Mouse (Mus musculus): ENCODE measurements around the gene Spef1.

Gene Spef1

DNA sequence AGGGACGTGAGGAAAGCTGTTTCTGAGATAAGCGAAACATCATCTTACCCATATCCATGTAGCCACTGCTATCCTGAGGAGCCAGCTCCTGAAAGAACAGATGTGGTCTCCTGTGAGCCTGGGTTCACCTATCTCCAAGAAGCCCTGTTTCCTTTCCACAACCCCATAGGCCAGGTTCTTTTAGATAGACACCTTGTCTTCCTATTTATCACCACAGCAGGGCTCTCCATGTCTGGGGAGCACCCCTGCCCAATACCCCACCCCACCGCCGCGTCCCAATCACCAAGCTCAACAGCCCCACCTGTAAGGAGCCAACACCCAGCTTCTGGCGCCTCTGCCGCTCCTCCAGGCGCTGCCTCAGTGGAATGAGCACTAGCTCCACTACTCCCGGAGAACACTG is 14.8 kb downstream of the Spef1 start:
- DNase-seq (ENCODE audit: low spot score), result no peak

- no peak for DNase-seq (ENCODE audit: low spot score)
Observed at GRCm38 (mm10) chr2:131171401-131172104, 15.5 kb downstream of the Spef1 start.

DNA sequence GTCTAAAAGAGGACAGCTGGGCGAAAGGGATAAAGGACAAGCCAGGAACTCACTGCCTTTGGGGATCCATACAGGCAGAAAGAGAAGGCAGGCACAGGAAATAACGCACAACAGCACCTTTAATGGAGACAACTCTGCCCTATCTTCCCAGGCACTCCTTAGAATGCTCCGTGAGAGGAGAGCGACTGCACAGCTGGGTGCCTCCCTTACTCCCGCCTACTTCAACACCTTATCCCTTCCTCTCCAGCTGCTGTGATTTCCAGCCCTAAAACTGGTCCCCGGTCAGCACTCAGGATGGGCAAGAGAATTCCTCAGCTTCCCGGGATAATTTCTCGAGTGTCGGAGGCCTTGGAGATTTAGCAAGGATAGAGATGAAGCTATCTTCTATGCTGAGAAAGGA is 16.1 kb downstream of the Spef1 start:
- DNase-seq (ENCODE audit: low spot score), result no peak

GRCm38 (mm10) chr2:131168914-131169313 is 18.2 kb downstream of the Spef1 start:
- no peak for DNase-seq (ENCODE audit: low spot score)

- no peak for DNase-seq (ENCODE audit: low spot score)
Observed at GRCm38 (mm10) chr2:131167984-131168383, 19.1 kb downstream of the Spef1 start.

- DNase-seq (ENCODE audit: low spot score), result no peak
Observed at GRCm38 (mm10) chr2:131166172-131166571, 20.9 kb downstream of the Spef1 start.

- no peak for DNase-seq (ENCODE audit: low spot score)
Observed at GRCm38 (mm10) chr2:131163924-131164323, 23.2 kb downstream of the Spef1 start.

GRCm38 (mm10) chr2:131160671-131161111 is 26.4 kb downstream of the Spef1 start:
- peak; percentile 39 for DNase-seq (ENCODE audit: low spot score)

- peak; percentile 98 for DNase-seq (ENCODE audit: low spot score)
Observed at GRCm38 (mm10) chr2:131159938-131160581, 27.0 kb downstream of the Spef1 start, which contains the start of gene 1700037H04Rik. 1700037H04Rik (minus strand) TSS chr2:131160081.

DNA sequence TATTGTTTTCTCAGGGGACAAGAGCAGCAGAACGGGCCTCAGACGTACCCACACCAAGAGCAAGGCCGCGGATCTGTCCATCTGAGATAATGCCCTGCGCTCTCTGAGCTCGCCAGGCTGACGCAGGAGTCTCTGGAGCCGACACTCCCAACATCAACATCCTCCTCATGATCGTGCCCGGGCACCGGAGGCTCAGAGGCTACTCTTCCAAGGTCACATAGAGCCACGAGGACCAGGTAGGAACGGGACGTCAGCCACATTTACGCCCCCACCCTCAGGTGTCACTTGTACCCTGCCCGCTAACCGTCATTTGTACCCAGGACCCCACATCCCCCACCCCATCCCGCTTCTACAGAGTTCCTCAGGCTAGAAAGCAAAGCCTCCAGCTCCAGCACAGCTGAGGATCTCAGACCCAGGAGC is 27.6 kb downstream of the Spef1 start:
- peak; percentile 65 for DNase-seq (ENCODE audit: low spot score)

GRCm38 (mm10) chr2:131156987-131157386 is 30.1 kb downstream of the Spef1 start:
- DNase-seq (ENCODE audit: low spot score), result no peak

DNA sequence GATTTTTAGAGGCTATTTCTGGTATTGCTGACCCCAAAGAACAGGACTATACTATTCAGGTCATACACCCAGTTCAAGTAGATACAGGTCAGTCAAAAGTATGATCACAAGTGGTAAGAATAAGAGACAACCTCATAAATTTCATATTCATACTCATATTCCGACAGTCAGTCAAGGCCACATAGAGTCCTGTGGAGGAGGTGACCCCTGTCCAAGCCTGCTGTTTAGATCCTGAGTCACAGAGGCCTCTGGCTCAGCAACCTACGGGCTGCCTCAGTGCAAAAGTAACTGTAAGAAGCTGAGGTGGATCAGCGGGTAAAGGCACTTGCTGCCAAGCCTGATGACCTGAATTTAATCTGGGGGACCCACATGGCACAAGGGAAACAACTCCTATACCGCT is 33.0 kb downstream of the Spef1 start:
- DNase-seq (ENCODE audit: low spot score), result no peak

DNA sequence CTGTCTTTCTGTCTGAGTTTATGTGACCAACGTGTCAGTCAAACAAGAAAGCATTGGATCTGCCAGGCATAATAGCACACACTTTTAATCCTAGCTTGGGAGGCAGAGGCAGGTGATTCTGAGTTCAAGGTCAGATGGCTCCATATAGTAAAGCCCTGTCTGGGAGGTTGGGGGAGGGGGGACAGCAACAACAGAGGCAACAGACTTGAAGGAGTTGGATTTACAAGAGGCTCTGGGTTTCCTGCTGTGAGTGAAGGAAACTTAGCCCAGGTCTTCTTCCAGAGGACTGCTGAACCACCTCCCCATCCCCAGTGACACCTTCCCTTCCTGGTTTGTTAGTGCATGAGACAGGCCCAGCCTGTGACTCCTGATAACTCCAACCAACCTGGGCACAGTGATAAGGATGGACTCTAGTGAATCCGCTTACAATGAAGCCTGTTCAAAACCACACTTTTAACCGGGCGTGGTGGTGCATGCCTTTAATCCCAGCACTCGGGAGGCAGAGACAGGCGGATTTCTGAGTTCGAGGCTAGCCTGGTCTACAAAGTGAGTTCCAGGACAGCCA is 34.8 kb downstream of the Spef1 start:
- DNase-seq (ENCODE audit: low spot score), result no peak

DNA sequence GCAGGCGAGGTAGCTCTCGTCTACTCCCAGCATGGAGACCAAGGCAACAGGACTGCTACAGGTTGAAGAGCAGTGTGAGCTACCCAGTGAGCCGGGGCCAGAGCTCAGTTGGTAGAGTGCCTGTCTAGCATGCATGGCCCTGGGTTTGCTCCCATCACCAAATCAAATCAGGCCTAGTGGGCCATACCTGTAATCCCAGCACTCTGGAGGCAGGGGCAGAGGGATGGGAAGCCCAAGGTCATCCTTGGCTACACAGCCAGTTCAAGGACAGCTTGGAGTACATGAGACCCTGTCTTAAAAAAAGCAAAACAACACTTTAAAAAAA is 37.9 kb downstream of the Spef1 start:
- no peak for DNase-seq (ENCODE audit: low spot score)

- no peak for DNase-seq (ENCODE audit: low spot score)
Observed at GRCm38 (mm10) chr2:131148353-131149253, 38.5 kb downstream of the Spef1 start.

DNA sequence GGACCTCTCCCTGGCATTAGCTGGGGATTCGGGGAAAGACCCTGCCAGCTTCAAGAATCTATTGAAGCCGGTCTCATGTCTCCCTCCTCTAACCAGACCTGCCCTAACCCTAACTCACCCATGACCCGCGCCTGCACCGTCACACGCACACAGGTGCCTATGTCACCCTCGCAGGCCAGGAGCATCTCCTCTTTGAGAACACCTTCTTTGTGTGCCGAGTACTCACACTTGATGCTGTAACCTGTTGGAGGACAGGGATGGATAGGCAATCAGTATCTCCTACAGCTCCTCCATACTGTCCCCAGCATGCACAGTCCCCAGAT is 40.1 kb downstream of the Spef1 start:
- DNase-seq (ENCODE audit: low spot score), result no peak

DNA sequence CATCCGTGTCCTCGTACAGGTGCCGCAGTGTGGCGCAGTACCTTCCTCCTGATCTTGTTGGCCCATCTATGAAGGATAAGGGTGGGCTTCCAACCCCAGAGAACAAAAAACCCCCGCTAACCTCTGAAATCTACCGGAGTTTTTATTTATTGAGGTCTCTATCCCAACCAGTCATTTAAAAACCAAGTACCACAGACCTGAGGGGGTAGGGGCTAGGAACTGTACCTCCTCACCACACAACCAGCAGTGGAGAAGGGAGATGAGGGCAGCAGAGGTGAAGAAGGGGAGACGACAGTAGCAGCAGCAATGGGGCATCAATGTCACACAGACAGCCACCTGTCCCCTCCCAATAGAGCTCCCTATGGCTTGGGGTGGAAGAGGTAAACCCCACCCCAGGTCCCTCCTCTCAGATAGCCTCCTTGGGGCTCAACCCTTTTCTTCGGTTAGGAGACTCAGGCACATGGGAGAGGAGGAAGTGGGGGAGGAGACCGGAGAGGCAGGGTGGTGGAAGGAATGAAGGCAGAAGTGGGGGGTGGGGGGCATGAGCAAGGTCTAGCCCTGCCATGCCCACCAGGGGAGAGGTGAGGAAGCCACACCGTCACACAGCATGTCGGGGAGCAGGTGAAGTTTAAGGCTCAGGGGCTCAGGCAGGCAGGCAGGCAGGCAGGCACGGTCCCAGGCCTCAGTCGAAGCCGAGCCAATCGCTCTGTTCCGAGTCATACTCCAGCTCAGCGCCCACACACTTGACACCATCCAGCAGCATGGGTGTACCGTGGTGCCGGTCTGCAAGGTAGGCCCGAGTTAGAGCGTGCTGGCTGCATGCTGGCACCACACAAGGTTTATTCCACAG is 40.7 kb downstream of the Spef1 start:
- DNase-seq (ENCODE audit: low spot score), result no peak

DNA sequence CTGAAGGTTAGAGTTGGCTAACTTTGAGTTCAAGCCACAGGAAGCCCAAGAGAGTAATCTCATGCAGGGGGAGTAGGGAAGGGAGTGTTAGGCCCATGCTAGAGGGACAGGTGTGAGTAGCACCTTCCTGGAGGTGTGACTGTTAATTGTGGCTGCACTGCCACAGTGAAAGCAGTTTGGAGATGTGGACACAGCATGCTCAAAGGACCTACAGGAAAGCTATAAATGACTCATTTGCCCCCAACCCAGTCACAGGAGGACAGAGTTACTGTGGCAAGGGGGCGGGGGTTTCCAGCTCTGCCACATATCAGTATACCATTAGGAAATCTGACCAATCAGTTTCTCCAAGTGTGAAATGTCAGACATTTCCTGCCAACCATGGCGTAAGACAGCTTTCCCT is 41.5 kb downstream of the Spef1 start:
- no peak for DNase-seq (ENCODE audit: low spot score)

DNA sequence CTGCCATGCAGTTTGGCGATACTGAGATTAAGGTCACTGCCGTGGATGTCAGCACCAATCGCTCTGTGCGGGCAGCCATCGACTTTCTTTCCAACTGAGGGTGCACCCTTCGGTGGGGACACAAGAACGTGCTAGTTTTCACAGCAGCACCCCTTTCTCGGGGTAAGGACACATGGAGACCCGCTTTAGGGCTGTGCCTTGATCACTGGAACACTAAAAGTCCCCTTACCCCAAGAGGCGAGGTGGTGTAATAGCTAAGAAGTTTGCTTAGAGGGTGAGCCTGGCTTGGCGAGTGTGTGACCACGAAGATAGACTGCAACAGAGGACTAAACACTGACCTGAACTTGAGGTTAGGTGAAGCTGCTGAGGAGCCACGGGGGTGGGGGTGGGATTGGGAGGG is 42.0 kb downstream of the Spef1 start:
- DNase-seq (ENCODE audit: low spot score), result no peak

- DNase-seq (ENCODE audit: low spot score), result no peak
Observed at GRCm38 (mm10) chr2:131143007-131143780, 43.9 kb downstream of the Spef1 start.

- peak; percentile 51 for DNase-seq (ENCODE audit: low spot score)
Observed at GRCm38 (mm10) chr2:131142592-131142991, 44.5 kb downstream of the Spef1 start.
